Mouse (Mus musculus): ENCODE results near the gene Gab3.
A peak's percentile ranks its signal among the peaks of the same experiment; 100 is the strongest.
"Not testable (repeated sequence)": the region's sequence is repeated elsewhere in the genome, so short reads cannot be mapped to it uniquely, and the experiment has no call there.

Gene Gab3

DNA sequence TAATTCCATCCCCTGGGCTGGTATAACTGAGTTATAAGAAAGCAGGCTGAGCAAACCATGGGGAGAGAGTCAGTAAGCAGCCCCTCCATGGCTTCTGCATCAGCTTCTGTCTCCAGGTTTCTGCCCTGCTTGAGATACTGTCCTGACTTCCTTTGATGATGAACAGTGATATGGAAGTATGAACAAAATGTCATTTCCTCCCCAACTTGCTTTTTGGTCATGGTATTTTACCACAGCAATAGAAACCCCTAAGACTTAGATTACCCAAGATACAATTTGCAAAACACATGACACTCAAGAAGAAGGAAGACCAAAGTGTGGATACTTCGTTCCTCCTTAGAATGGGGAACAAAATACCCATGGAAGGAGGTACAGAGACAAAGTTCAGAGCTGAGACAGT is 51.2 kb downstream of the Gab3 start:
- not testable (repeated sequence) for DNase-seq (ENCODE audit: low spot score)

GRCm38 (mm10) chrX:74983734-74984133 is 101.5 kb downstream of the Gab3 start:
- no peak for DNase-seq (ENCODE audit: low spot score)

DNA sequence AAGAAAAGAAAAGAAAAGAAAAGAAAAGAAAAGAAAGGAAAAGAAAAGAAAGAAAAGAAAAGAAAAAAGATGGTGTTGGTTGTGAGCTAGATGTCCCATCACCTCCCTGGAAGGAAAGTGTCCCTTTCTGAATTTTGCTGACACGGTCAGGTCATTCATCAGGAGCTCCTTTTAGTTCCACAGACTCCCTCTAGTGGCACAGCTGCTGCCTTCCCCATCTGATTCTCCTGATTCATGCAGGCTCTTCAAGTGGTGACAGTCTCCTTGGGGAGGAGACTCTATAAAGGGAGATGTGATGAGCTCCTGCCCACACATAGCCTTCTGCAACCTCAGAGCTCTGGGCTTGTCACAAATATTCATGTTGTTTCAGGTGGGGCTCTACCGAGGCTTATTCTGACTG is 122.4 kb downstream of the Gab3 start:
- DNase-seq (ENCODE audit: low spot score) = peak; percentile 24

GRCm38 (mm10) chrX:74959161-74959560 is 126.1 kb downstream of the Gab3 start:
- DNase-seq (ENCODE audit: low spot score) = not testable (repeated sequence)

Data from layer of hippocampus, adult 9-10 months (tissue).